Mouse (Mus musculus) midbrain, embryonic 16.5 days (tissue): ENCODE results near the gene Evi2b. TPM values are rescaled to one million over a fixed set of nuclear protein-coding genes. Genes with fewer than 3 reads are reported as not detected.

Source experiments
- ATAC-seq: fragments of 200-750 bp; cut with Nextera tagmentation; 2 replicates; pipeline ENCODE4 v1.8.0; 2017; ENCODE audit warnings: moderate TSS enrichment
- H3K27ac ChIP-seq: fragments of 300-500 bp; sonication (generic); 2 replicates; pipeline ENCODE4 v1.5.1; 2014; ENCODE audit warnings: mild to moderate bottlenecking, low read length, mixed read lengths
- H3K27me3 ChIP-seq: fragments of 300-500 bp; sonication (generic); 2 replicates; pipeline ENCODE4 v1.6.1; 2014; ENCODE audit warnings: low read depth, low read length, mixed read lengths; ENCODE audit not compliant: control insufficient read depth, insufficient read depth
- H3K36me3 ChIP-seq: fragments of 300-500 bp; sonication (generic); 2 replicates; pipeline ENCODE4 v1.6.1; 2014; ENCODE audit warnings: mild to moderate bottlenecking, low read length, moderate library complexity, mixed read lengths; ENCODE audit not compliant: control insufficient read depth, insufficient read depth
- H3K4me1 ChIP-seq: fragments of 300-500 bp; sonication (generic); 2 replicates; pipeline ENCODE4 v1.6.1; 2014; ENCODE audit warnings: mild to moderate bottlenecking, low read length, mixed read lengths; ENCODE audit not compliant: control insufficient read depth, insufficient read depth
- H3K4me2 ChIP-seq: fragments of 300-500 bp; sonication (generic); 2 replicates; pipeline ENCODE4 v1.6.1; 2014; ENCODE audit warnings: mild to moderate bottlenecking, low read length, mixed read lengths
- H3K4me3 ChIP-seq: fragments of 300-500 bp; sonication (generic); 2 replicates; pipeline ENCODE4 v1.5.1; 2014; ENCODE audit warnings: low read depth, mild to moderate bottlenecking, low read length, moderate library complexity, mixed read lengths
- H3K9ac ChIP-seq: fragments of 300-500 bp; sonication (generic); 2 replicates; pipeline ENCODE4 v1.6.1; 2014; ENCODE audit warnings: low read depth, low read length, mixed read lengths
- H3K9me3 ChIP-seq: fragments of 300-500 bp; sonication (generic); replicated peaks from 2 replicates; pipeline ENCODE4 v1.6.1; 2014; ENCODE audit warnings: mild to moderate bottlenecking, low read length, mixed read lengths; ENCODE audit not compliant: control insufficient read depth, poor library complexity, severe bottlenecking
- WGBS: fragments of 180-500 bp; shearing (Covaris S2); extraction: QIAGEN DNeasy Blood & Tissue Kit; methylation state at CpG from one replicate; pipeline ENCODE4 v1.1.7; 2014; 5-methylcytosine and 5-hydroxymethylcytosine counted together
- polyA plus RNA-seq: library from polyadenylated mRNA; unstranded; fragments of >200 nt; fragmentation: Nextera tagmentation; extraction: Ambion mirVana; gene quantifications from 2 replicates; pipeline ENCODE4 v1.2.1, GENCODE M21; 2015

The Evi2b gene
- polyA plus RNA-seq: not detected in 2 replicates

GRCm38 (mm10) chr11:79523560-79524309, at the start of gene Evi2b:
TSS of gene Evi2b (minus strand) at chr11:79523762.
- H3K4me2 ChIP-seq: no peak within 1 kb of the TSS
- no peak within 1 kb of the TSS for H3K4me3 ChIP-seq
- whole genome bisulfite sequencing: 87% methylated on average over 10 of the region's 10 CpGs
- H3K9ac ChIP-seq: no peak within 1 kb of the TSS
- H3K27ac ChIP-seq: no peak within 1 kb of the TSS
- no peaks in the 10 kb centered on the region for H3K4me1 ChIP-seq
- no peak for ATAC-seq
- no peaks in the 10 kb centered on the region for H3K27me3 ChIP-seq
- H3K9me3 ChIP-seq: no peaks in the 10 kb centered on the region
- no peaks in the 10 kb centered on the region for H3K36me3 ChIP-seq

GRCm38 (mm10) chr11:79570319-79570718, 46.8 kb upstream of the Evi2b start:
- H3K4me2 ChIP-seq: no peak overlapping the region
- ATAC-seq: no peak
- no peak overlapping the region for H3K9ac ChIP-seq
- H3K9me3 ChIP-seq: no peaks in the 10 kb centered on the region
- no peak overlapping the region for H3K27ac ChIP-seq
- no peaks in the 10 kb centered on the region for H3K4me1 ChIP-seq
- peaks cover 31% of the 10 kb centered on the region for H3K36me3 ChIP-seq
- H3K4me3 ChIP-seq: no peak overlapping the region
- no peaks in the 10 kb centered on the region for H3K27me3 ChIP-seq
- 95% methylated on average over 2 of the region's 2 CpGs for WGBS

- H3K4me3 ChIP-seq: no peak overlapping the region
Measured at GRCm38 (mm10) chr11:79568197-79568911, 44.8 kb upstream of the Evi2b start.

GRCm38 (mm10) chr11:79566947-79567346, 43.4 kb upstream of the Evi2b start:
- Histone ChIP-seq H3K4me1 (no peaks in the 10 kb centered on the region), H3K27ac (no peak overlapping the region), H3K27me3 (no peaks in the 10 kb centered on the region), H3K9me3 (no peaks in the 10 kb centered on the region), H3K9ac (no peak overlapping the region), H3K4me3 (no peak overlapping the region), H3K36me3 (peaks cover 36% of the 10 kb centered on the region), H3K4me2 (no peak overlapping the region)
- WGBS: 71% methylated on average over 1 of the region's 1 CpGs
- no peak for ATAC-seq

More at GRCm38 (mm10) chr11:79568197-79568911, 44.8 kb upstream of the Evi2b start:
- peaks cover 34% of the 10 kb centered on the region for H3K36me3 ChIP-seq
- WGBS: 92% methylated on average over 11 of the region's 11 CpGs
- no peaks in the 10 kb centered on the region for H3K27me3 ChIP-seq
- no peaks in the 10 kb centered on the region for H3K4me1 ChIP-seq
- no peak overlapping the region for H3K27ac ChIP-seq
- no peak for ATAC-seq
- H3K9ac ChIP-seq: no peak overlapping the region
- no peaks in the 10 kb centered on the region for H3K9me3 ChIP-seq
- H3K4me2 ChIP-seq: no peak overlapping the region

- Histone ChIP-seq H3K9ac (no peak overlapping the region), H3K9me3 (no peaks in the 10 kb centered on the region), H3K27ac (no peak overlapping the region), H3K27me3 (no peaks in the 10 kb centered on the region), H3K4me3 (no peak overlapping the region), H3K4me1 (no peaks in the 10 kb centered on the region), H3K4me2 (no peak overlapping the region), H3K36me3 (peaks cover 27% of the 10 kb centered on the region)
- WGBS: 95% methylated on average over 7 of the region's 7 CpGs
- ATAC-seq: no peak
Measured at GRCm38 (mm10) chr11:79563493-79563892, 39.9 kb upstream of the Evi2b start.

GRCm38 (mm10) chr11:79560536-79560935, 37.0 kb upstream of the Evi2b start:
- WGBS: 96% methylated on average over 4 of the region's 4 CpGs
- no peak for ATAC-seq
- peaks cover 24% of the 10 kb centered on the region for H3K36me3 ChIP-seq

GRCm38 (mm10) chr11:79552622-79553021, 29.1 kb upstream of the Evi2b start:
- Histone ChIP-seq H3K27me3 (no peaks in the 10 kb centered on the region), H3K36me3 (peaks cover 49% of the 10 kb centered on the region), H3K4me1 (no peaks in the 10 kb centered on the region), H3K9me3 (no peaks in the 10 kb centered on the region), H3K27ac (no peak overlapping the region), H3K4me3 (no peak overlapping the region), H3K9ac (no peak overlapping the region), H3K4me2 (no peak overlapping the region)
- ATAC-seq: no peak
- 80% methylated on average over 1 of the region's 1 CpGs for WGBS

More at GRCm38 (mm10) chr11:79560536-79560935, 37.0 kb upstream of the Evi2b start:
- Histone ChIP-seq H3K27ac (no peak overlapping the region), H3K27me3 (no peaks in the 10 kb centered on the region), H3K9me3 (no peaks in the 10 kb centered on the region), H3K4me1 (no peaks in the 10 kb centered on the region), H3K4me2 (no peak overlapping the region), H3K4me3 (no peak overlapping the region), H3K9ac (no peak overlapping the region)

- H3K4me2 ChIP-seq: no peak overlapping the region
- no peaks in the 10 kb centered on the region for H3K9me3 ChIP-seq
- 0 out of 2 replicates have a peak, but pooled peaks cover 2% of the 10 kb centered on the region for H3K4me1 ChIP-seq
- H3K4me3 ChIP-seq: no peak overlapping the region
- H3K27me3 ChIP-seq: no peaks in the 10 kb centered on the region
- ATAC-seq: no peak
- no peak overlapping the region for H3K27ac ChIP-seq
- 97% methylated on average over 3 of the region's 3 CpGs for WGBS
- H3K9ac ChIP-seq: no peak overlapping the region
- peaks cover 5% of the 10 kb centered on the region for H3K36me3 ChIP-seq
Measured at GRCm38 (mm10) chr11:79536293-79536692, 12.7 kb upstream of the Evi2b start.

GRCm38 (mm10) chr11:79535554-79535953, 12.0 kb upstream of the Evi2b start:
- Histone ChIP-seq H3K4me2 (no peak overlapping the region), H3K27me3 (no peaks in the 10 kb centered on the region), H3K27ac (no peak overlapping the region), H3K4me3 (no peak overlapping the region), H3K36me3 (peaks cover 5% of the 10 kb centered on the region), H3K9me3 (no peaks in the 10 kb centered on the region), H3K9ac (no peak overlapping the region), H3K4me1 (0 out of 2 replicates have a peak, but pooled peaks cover 2% of the 10 kb centered on the region)
- WGBS: 89% methylated on average over 4 of the region's 4 CpGs
- no peak for ATAC-seq
